Mouse (Mus musculus) hindbrain, embryonic 13.5 days (tissue): ENCODE measurements at regions not wholly inside any gene's neighbourhood (a gene's known extent, or its start where the extent isn't known, plus 50 kb on each side); places are given as distances from the start of the nearest gene placed in this dataset.

Experiments
- ATAC-seq: fragments of 200-750 bp; cut with Nextera tagmentation; 2 replicates; pipeline ENCODE4 v1.8.0; 2017; ENCODE audit warnings: moderate TSS enrichment; ENCODE audit not compliant: low FRiP score
- H3K27ac ChIP-seq: fragments of 300-500 bp; sonication (generic); 2 replicates; pipeline ENCODE4 v1.5.1; 2015; ENCODE audit warnings: inconsistent platforms, mild to moderate bottlenecking, moderate library complexity
- H3K27me3 ChIP-seq: fragments of 300-500 bp; sonication (generic); 2 replicates; pipeline ENCODE4 v1.6.1; 2015; ENCODE audit warnings: mild to moderate bottlenecking, inconsistent platforms
- H3K36me3 ChIP-seq: fragments of 300-500 bp; sonication (generic); 2 replicates; pipeline ENCODE4 v1.6.1; 2015; ENCODE audit warnings: mild to moderate bottlenecking, inconsistent platforms
- H3K4me1 ChIP-seq: fragments of 300-500 bp; sonication (generic); replicated peaks from 2 replicates; pipeline ENCODE4 v1.6.1; 2015; ENCODE audit warnings: inconsistent platforms
- H3K4me2 ChIP-seq: fragments of 300-500 bp; sonication (generic); 2 replicates; pipeline ENCODE4 v1.6.1; 2015; ENCODE audit warnings: inconsistent platforms, mild to moderate bottlenecking, moderate library complexity
- H3K4me3 ChIP-seq: fragments of 300-500 bp; sonication (generic); 2 replicates; pipeline ENCODE4 v1.5.1; 2015; ENCODE audit warnings: mild to moderate bottlenecking, inconsistent platforms
- H3K9ac ChIP-seq: fragments of 300-500 bp; sonication (generic); 2 replicates; pipeline ENCODE4 v1.6.1; 2015; ENCODE audit warnings: mild to moderate bottlenecking, inconsistent platforms
- H3K9me3 ChIP-seq: fragments of 300-500 bp; sonication (generic); 2 replicates; pipeline ENCODE4 v1.6.1; 2016; ENCODE audit warnings: inconsistent platforms
- WGBS: fragments of 180-500 bp; shearing (Covaris S2); methylation state at CpG from one replicate; pipeline ENCODE4 v1.1.7; 2015; 5-methylcytosine and 5-hydroxymethylcytosine counted together

DNA sequence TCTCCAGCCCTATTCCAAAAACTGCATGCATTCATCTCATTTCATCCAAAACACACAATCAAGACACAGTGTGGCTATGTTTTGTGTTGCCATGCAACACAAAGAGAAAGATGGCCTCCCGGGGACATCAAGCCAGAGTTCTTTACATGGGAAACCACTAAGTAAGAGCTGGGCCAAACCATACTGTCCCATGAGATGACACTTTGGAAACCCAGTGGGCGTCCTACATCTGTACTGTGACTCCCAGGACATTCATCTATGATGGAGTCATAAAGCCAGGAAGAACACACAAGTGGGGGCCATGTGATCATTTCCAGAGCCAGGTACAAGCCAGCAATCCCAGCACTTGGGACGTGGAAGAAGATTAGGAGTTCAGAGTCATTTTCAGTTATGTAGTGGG, 111.9 kb upstream of the Noct start:
- H3K36me3 ChIP-seq = no peaks in the 10 kb centered on the region
- WGBS = 81% methylated on average over 3 of the region's 3 CpGs
- H3K9ac ChIP-seq = no peak overlapping the region
- H3K4me2 ChIP-seq = no peak overlapping the region
- H3K27me3 ChIP-seq = no peaks in the 10 kb centered on the region
- H3K4me1 ChIP-seq = peaks cover 4% of the 10 kb centered on the region; the same call in 1 of the 2 replicates
- no peak overlapping the region for H3K27ac ChIP-seq
- H3K9me3 ChIP-seq = no peaks in the 10 kb centered on the region
- H3K4me3 ChIP-seq = no peak overlapping the region
- no peak for ATAC-seq

DNA sequence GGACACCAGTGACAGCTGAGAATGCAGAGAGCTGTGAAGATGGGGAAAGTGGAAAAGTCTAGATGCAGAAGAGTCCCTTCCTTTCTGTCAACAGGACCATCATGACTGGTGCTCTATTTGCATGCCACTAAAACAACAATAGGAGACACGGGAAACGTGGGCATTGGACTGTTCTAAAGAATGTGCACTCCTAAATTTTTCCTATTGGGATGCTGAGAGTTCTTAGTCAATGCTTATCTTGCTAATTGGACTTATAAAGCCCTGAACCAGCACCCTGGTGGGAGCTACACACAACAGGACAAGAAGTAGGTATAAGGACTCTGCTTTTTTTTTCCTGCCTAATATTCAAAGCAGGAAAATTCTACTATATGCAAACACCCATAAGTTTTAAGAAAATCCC, 108.3 kb upstream of the Noct start:
- 75% methylated on average over 2 of the region's 2 CpGs for WGBS
- no peak for ATAC-seq

DNA sequence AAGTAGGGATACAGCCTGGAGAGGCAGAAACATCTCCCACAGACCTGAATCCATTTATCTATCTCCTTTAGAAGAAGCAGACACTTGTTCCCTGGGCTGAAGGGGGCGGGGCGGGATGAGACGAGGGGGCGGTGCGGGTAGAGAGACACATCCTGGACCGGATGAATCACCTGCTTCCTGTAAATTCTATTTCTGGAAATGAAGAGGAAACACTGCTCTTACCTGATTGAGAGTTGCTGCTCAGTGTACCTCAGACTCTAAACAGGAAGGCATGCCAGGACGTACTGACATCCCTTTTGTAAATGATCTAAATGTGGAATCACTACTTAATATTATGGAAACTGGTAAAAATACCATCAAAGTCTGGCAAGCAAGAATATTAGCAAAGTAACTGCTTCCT, 105.5 kb upstream of the Noct start:
- 89% methylated on average over 7 of the region's 7 CpGs for WGBS
- H3K4me1 ChIP-seq = peaks cover 7% of the 10 kb centered on the region; the same call in 1 of the 2 replicates
- no peak overlapping the region for H3K4me2 ChIP-seq
- H3K4me3 ChIP-seq = no peak overlapping the region
- H3K27me3 ChIP-seq = no peaks in the 10 kb centered on the region
- ATAC-seq = no peak
- H3K9me3 ChIP-seq = no peaks in the 10 kb centered on the region
- H3K36me3 ChIP-seq = no peaks in the 10 kb centered on the region
- no peak overlapping the region for H3K27ac ChIP-seq
- no peak overlapping the region for H3K9ac ChIP-seq

More for the DNA sequence above, 108.3 kb upstream of the Noct start:
- no peaks in the 10 kb centered on the region for H3K36me3 ChIP-seq
- H3K27me3 ChIP-seq = no peaks in the 10 kb centered on the region
- no peak overlapping the region for H3K9ac ChIP-seq
- 0 out of 2 replicates have a peak, but pooled peaks cover 4% of the 10 kb centered on the region for H3K4me1 ChIP-seq
- no peaks in the 10 kb centered on the region for H3K9me3 ChIP-seq
- no peak overlapping the region for H3K4me2 ChIP-seq
- H3K27ac ChIP-seq = no peak overlapping the region
- H3K4me3 ChIP-seq = no peak overlapping the region

DNA sequence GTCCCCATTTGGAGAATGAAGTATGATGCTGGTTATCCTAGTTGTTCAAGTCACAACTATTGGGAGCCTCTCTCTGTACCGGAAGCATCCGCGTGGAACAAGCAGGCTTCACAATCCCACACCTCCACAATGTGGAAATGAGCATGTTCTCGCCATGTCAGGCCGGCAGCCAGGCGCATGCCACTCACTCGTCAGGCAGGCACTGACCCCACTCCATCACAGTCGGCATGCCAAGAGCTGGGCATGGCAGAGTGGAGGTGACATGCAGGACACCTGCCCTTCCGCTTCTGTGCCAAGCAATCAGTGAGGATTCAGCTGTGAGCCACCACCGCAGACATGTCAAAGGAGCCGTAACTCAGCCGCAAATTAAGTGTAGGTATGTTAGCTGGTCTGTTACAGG, 103.7 kb upstream of the Noct start:
- no peak for ATAC-seq
- WGBS = 84% methylated on average over 12 of the region's 12 CpGs
- no peaks in the 10 kb centered on the region for H3K9me3 ChIP-seq

DNA sequence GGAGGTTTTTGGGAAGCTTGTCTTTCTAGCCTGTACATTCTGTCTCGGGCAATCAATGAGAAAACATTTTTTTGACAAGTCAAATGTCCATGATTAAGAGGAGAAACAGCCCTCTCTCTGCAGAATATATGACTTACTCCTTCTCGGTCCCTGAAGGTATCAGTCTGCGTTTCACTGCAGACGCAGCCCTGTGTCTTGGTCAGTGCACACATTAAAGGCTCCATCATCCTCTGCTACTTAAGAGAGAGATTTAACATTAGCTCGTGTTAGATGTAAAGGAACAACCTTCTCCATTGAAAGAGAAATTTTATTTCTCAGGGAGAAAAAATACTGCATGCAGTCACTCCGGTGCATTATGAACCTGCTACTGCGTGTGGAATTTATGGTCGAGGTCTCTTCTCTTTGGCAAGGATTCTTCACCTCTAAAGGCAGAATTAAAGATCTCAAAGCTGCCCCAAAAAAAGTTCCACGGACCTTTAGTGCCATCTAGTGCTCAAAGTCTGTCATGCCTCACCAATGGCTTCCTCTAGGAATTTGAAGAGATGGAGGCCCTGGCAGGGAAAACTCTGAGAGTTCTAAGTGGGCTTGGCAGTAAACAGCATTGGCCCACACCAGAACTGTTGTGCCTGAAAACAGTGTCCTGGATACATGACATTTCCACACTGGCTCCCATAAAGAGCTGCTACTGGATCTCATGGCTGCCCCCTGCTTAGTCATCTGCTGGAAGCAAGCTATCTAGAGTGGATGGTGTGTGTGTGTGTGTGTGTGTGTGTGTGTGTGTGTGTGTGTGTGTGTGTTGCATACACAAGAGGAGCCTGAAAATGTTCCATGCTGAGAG, 102.3 kb upstream of the Noct start:
- Histone ChIP-seq H3K36me3 (no peaks in the 10 kb centered on the region), H3K4me2 (no peak overlapping the region), H3K9ac (no peak overlapping the region), H3K4me3 (no peak overlapping the region), H3K4me1 (peaks cover 7% of the 10 kb centered on the region; the same call in 1 of the 2 replicates), H3K9me3 (no peaks in the 10 kb centered on the region), H3K27me3 (no peaks in the 10 kb centered on the region), H3K27ac (peak overlapping the region; percentile 6)
- ATAC-seq = peak; percentile 62
- 29% methylated on average over 9 of the region's 9 CpGs for WGBS

More for the DNA sequence above, 103.7 kb upstream of the Noct start:
- Histone ChIP-seq H3K4me3 (no peak overlapping the region), H3K4me1 (peaks cover 7% of the 10 kb centered on the region; the same call in 1 of the 2 replicates), H3K36me3 (no peaks in the 10 kb centered on the region), H3K9ac (no peak overlapping the region), H3K4me2 (no peak overlapping the region), H3K27me3 (no peaks in the 10 kb centered on the region), H3K27ac (no peak overlapping the region)

DNA sequence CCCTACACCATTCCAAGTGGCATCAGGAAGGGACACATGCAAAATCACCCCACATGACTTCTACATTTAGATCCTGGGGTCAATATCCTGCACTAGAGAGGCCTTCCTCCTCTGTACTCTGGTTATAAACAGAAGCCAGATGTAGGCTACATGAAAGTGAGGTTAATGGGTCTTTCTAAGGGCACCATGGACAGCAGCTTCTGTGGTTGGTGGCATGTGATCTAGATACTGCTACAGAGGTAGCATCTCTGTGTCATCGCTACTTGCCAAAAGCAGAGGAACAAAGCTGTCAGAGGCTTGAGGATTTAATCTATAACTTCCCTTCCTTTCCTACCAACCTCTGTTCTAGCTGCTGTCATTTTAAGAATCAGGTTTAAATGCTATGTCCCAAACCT, 101.7 kb upstream of the Noct start:
- no peak overlapping the region for H3K4me2 ChIP-seq
- 0 out of 2 replicates have a peak, but pooled peaks have one; percentile 9 for ATAC-seq
- H3K4me3 ChIP-seq = no peak overlapping the region
- no peak overlapping the region for H3K9ac ChIP-seq
- peaks cover 7% of the 10 kb centered on the region; the same call in 1 of the 2 replicates for H3K4me1 ChIP-seq
- no peaks in the 10 kb centered on the region for H3K9me3 ChIP-seq
- H3K27ac ChIP-seq = no peak overlapping the region
- 96% methylated on average over 1 of the region's 1 CpGs for WGBS
- H3K27me3 ChIP-seq = no peaks in the 10 kb centered on the region
- no peaks in the 10 kb centered on the region for H3K36me3 ChIP-seq

DNA sequence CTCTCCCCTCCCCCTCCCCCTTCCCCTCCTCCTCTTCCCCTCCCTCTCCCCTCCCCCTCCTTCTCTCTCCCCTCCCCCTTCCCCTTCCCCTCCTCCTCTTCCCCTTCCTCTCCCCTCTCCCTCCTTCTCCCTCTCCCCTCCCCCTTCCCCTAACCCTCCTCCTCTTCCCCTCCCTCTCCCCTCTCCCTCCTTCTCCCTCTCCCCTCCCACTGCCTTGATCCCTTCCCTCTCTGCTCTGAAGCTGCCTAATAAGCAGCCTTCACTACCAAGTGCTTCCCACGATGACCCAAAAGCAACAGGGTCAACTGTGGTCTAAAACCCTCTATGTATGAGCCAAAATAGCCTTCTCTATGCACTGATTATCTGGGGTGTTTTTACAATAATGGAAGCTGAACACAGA, 96.4 kb upstream of the Noct start:
- Histone ChIP-seq H3K9me3 (no peaks in the 10 kb centered on the region), H3K4me3 (no peak overlapping the region), H3K9ac (no peak overlapping the region), H3K27ac (no peak overlapping the region), H3K4me1 (no peaks in the 10 kb centered on the region), H3K36me3 (no peaks in the 10 kb centered on the region), H3K4me2 (no peak overlapping the region), H3K27me3 (no peaks in the 10 kb centered on the region; the same call in 1 of the 2 replicates)
- whole genome bisulfite sequencing = 95% methylated on average over 1 of the region's 1 CpGs
- ATAC-seq = no peak

DNA sequence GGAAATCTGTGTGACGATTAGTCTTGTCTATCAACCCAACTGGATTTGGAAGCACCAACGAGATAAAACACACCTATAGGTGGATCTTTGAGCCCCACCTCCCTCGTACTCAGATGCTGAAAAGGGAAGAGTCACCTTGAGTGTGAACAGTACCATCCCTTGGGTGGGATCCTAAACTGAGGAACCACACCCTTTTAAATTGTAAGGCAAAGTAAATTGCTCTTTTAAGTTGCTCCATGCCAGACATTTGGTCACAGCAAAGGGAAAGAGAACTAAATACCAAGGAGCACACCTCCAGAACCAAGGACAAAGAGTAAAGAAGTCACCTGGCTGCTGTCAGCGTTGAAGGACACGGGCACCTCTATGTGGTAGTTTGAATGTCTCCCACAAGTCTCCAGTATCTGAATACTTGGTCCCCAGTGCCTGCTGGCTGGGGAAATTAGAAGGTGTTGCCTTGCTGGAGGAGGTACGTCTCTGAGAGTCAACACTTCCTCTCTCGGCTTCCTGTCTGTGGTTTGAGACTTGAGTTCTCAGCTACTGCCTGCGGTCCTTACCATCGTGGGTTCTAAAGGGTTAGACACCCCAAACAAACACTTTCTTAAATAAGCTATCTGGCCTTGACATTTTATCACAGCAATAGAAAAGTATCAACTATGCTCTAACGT, 95.6 kb upstream of the Noct start:
- ATAC-seq = no peak
- WGBS = 92% methylated on average over 10 of the region's 10 CpGs
- Histone ChIP-seq H3K9me3 (no peaks in the 10 kb centered on the region), H3K4me3 (no peak overlapping the region), H3K27ac (no peak overlapping the region), H3K4me1 (no peaks in the 10 kb centered on the region), H3K9ac (no peak overlapping the region), H3K4me2 (no peak overlapping the region), H3K36me3 (no peaks in the 10 kb centered on the region), H3K27me3 (no peaks in the 10 kb centered on the region; the same call in 1 of the 2 replicates)

DNA sequence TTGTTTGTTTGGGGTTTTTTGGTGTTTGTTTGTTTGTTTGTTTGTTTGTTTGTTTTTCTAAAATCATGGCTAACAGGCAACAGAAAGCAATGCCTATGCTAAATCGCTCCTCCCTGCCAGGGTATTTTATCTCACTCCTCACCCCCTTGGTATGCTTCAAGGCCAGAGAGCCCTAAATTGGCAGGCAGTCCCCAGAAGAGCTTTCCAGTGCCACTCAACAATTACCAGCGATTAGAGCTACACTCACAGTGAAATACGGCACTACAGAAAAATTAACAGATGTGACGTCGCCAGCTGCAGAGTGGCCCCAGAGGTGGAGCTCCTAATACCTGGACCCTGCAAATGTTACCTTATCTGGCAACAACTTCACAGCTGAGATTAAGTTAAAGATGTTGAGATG, 93.5 kb upstream of the Noct start:
- H3K36me3 ChIP-seq = no peaks in the 10 kb centered on the region
- H3K27ac ChIP-seq = no peak overlapping the region
- H3K9me3 ChIP-seq = no peaks in the 10 kb centered on the region
- peaks cover 6% of the 10 kb centered on the region for H3K4me1 ChIP-seq
- no peak for ATAC-seq
- 88% methylated on average over 5 of the region's 5 CpGs for WGBS
- H3K27me3 ChIP-seq = no peaks in the 10 kb centered on the region; the same call in 1 of the 2 replicates
- H3K4me2 ChIP-seq = no peak overlapping the region
- H3K9ac ChIP-seq = no peak overlapping the region
- H3K4me3 ChIP-seq = no peak overlapping the region

DNA sequence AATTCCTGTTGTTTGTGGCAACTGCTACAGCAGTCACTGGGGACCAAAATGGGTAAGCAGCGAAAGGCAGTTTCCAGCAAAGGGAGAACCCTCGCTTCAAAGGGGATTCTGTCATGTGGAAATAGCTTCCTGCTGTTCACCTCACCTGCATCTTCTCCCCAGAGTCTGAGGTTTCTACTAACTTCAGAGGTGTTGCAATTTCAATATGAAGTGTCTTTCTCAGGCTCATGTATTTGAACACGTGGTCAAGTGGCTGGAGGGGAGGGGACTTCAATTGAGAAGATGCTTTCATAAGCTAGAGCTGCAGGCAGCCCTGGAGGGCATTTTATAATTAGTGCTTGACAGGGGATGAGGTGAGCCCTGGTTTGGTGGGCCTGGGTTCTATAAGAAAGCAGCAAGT, 92.9 kb upstream of the Noct start:
- Histone ChIP-seq H3K27ac (no peak overlapping the region), H3K9ac (no peak overlapping the region), H3K4me3 (no peak overlapping the region), H3K36me3 (no peaks in the 10 kb centered on the region), H3K27me3 (no peaks in the 10 kb centered on the region; the same call in 1 of the 2 replicates), H3K9me3 (no peaks in the 10 kb centered on the region), H3K4me1 (peaks cover 6% of the 10 kb centered on the region), H3K4me2 (no peak overlapping the region)
- no peak for ATAC-seq
- 75% methylated on average over 3 of the region's 3 CpGs for WGBS

DNA sequence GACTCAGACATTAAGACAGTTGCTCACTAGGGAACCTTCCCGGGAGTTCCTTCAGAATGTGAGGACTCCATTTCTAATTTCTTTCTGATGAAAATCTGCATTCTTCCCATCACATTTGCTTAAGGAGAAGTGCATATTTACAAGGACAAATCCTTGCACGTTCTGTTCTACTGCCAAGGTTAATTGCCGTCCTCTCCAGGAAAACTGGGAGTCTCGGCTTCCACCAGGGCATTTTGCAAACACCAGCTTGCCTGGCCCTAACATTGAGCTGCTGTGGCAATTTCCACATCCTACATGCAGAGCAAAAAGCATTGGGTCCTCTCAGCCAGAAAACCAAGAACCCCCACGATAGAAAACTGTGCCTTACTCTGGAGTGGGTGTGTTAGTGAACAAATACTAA, 91.5 kb upstream of the Noct start:
- Histone ChIP-seq H3K4me1 (peaks cover 14% of the 10 kb centered on the region), H3K36me3 (no peaks in the 10 kb centered on the region), H3K9ac (no peak overlapping the region), H3K27me3 (no peaks in the 10 kb centered on the region; the same call in 1 of the 2 replicates), H3K9me3 (no peaks in the 10 kb centered on the region), H3K4me3 (no peak overlapping the region), H3K27ac (no peak overlapping the region), H3K4me2 (no peak overlapping the region)
- WGBS = 86% methylated on average over 5 of the region's 5 CpGs
- ATAC-seq = no peak

DNA sequence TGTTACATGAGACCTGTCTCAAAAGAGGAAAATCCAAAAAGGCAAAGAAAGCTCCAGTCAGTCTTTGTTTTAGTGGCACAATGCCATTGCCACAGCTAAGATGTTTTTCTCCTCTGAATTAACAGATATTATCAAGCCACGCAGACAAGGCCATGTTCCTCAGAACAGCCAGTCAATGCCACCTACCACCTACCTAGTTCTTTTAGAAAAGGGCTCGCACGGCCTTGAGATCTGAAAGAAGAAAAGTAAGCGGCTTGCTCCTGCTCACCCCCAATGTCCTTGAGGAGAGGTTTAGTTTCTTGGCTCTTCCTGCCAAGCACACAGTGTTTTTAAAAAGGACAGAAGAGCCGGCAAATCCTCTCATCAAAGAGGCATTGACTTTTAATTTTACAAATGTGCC, 88.7 kb upstream of the Noct start:
- H3K4me1 ChIP-seq = peaks cover 14% of the 10 kb centered on the region
- no peaks in the 10 kb centered on the region for H3K36me3 ChIP-seq
- ATAC-seq = no peak
- H3K4me2 ChIP-seq = no peak overlapping the region
- H3K27me3 ChIP-seq = no peaks in the 10 kb centered on the region; the same call in 1 of the 2 replicates
- H3K4me3 ChIP-seq = no peak overlapping the region
- no peaks in the 10 kb centered on the region for H3K9me3 ChIP-seq
- 69% methylated on average over 5 of the region's 5 CpGs for WGBS
- no peak overlapping the region for H3K9ac ChIP-seq
- H3K27ac ChIP-seq = no peak overlapping the region
